Mouse (Mus musculus) left cerebral cortex, adult 11 months (tissue): Measurements from ENCODE around the gene Spin2-ps6.
"Not testable (repeated sequence)": the region's sequence is repeated elsewhere in the genome, so short reads cannot be mapped to it uniquely, and the experiment has no call there.

Experiments
- DNase-seq: peaks from one replicate; pipeline ENCODE4 v3.0.0; 2022; ENCODE audit warnings: low spot score

The Spin2-ps6 gene

GRCm38 (mm10) chrX:33234569-33234968 is at the start of gene Spin2-ps6:
Spin2-ps6 (plus strand) TSS chrX:33234869.
- not testable (repeated sequence) for DNase-seq
